In genomic region chr10:70098626-70099025, GRCm38 (mm10) we compare ENCODE assay signal across 8 mouse cellular contexts. TPM values are rescaled to one million over a fixed set of nuclear protein-coding genes. Genes with fewer than 3 reads are reported as not detected.
A peak's percentile ranks its signal among the peaks of the same experiment; 100 is the strongest.
DNase-seq lines count a peak whose midpoint lies in the region; ATAC-seq and TF ChIP-seq lines count a peak whose summit lies in the region.

No protein-coding gene starts in this region.

- H3K4me3 ChIP-seq in heart, postnatal 0 days (ENCODE audit: low read depth, low read length) = peak overlapping the region; percentile 92
- peak overlapping the region; percentile 72 for H3K4me3 ChIP-seq in hindbrain, embryonic 14.5 days (replicated peaks; ENCODE audit: low read length)
- peak overlapping the region; percentile 96 for H3K4me3 ChIP-seq in midbrain, postnatal 0 days (ENCODE audit: low read depth, low read length)

- no peaks in the 10 kb centered on the region for H3K27me3 ChIP-seq in heart, postnatal 0 days (ENCODE audit: control insufficient read depth, insufficient read depth, low read length)
- H3K27me3 ChIP-seq in hindbrain, embryonic 14.5 days (ENCODE audit: control insufficient read depth, insufficient read depth, low read length) = no peaks in the 10 kb centered on the region
- H3K27me3 ChIP-seq in midbrain, postnatal 0 days (ENCODE audit: insufficient read depth, low read length) = no peaks in the 10 kb centered on the region

- H3K36me3 ChIP-seq in heart, postnatal 0 days (replicated peaks; ENCODE audit: control insufficient read depth, insufficient read depth, low read length) = no peaks in the 10 kb centered on the region; the same call in 1 of the 2 replicates
- 0 out of 2 replicates have a peak, but pooled peaks cover 6% of the 10 kb centered on the region for H3K36me3 ChIP-seq in hindbrain, embryonic 14.5 days (replicated peaks; ENCODE audit: control insufficient read depth, insufficient read depth)
- H3K36me3 ChIP-seq in midbrain, postnatal 0 days (ENCODE audit: insufficient read depth, low read length) = no peaks in the 10 kb centered on the region

- no peaks in the 10 kb centered on the region; the same call in 1 of the 2 replicates for H3K9me3 ChIP-seq in heart, postnatal 0 days (replicated peaks; ENCODE audit: control insufficient read depth, low read length)
- no peaks in the 10 kb centered on the region for H3K9me3 ChIP-seq in hindbrain, embryonic 14.5 days (ENCODE audit: control insufficient read depth, low read length)
- no peaks in the 10 kb centered on the region for H3K9me3 ChIP-seq in midbrain, postnatal 0 days (ENCODE audit: low read length)

- H3K9ac ChIP-seq in heart, postnatal 0 days (replicated peaks; ENCODE audit: low read depth, low read length) = peak overlapping the region; percentile 97; the same call in 1 of the 2 replicates
- peak overlapping the region; percentile 83 for H3K9ac ChIP-seq in hindbrain, embryonic 14.5 days
- H3K9ac ChIP-seq in midbrain, postnatal 0 days (replicated peaks; ENCODE audit: low read length, poor library complexity, severe bottlenecking) = peak overlapping the region; percentile 73

- DNase-seq in heart, postnatal 0 days (ENCODE audit: low spot score) = peak; percentile 10
- no peak for DNase-seq in heart, adult 9 months (ENCODE audit: low spot score in 2 of 2)
- peak; percentile 30 for DNase-seq in adipocyte (ENCODE audit: low spot score)
- DNase-seq in hindbrain, embryonic 14.5 days (ENCODE audit: low spot score) = no peak
- DNase-seq in midbrain, postnatal 0 days (ENCODE audit: low spot score) = no peak
- DNase-seq in kidney, adult 9 months = no peak
- no peak for DNase-seq in adrenal gland, postnatal 14 days
- DNase-seq in cerebellum, postnatal 10 days = no peak

- 6% methylated on average over 6 of the region's 6 CpGs for WGBS in heart, postnatal 0 days
- WGBS in hindbrain, embryonic 14.5 days = 6% methylated on average over 6 of the region's 6 CpGs
- 1% methylated on average over 6 of the region's 6 CpGs for WGBS in midbrain, postnatal 0 days

- no peak for TF ChIP-seq EP300 in heart, postnatal 0 days (IDR thresholded peaks at IDR 0.05; ENCODE audit: low read depth)

- peaks cover 26% of the 10 kb centered on the region for H3K4me1 ChIP-seq in heart, postnatal 0 days (ENCODE audit: control insufficient read depth, insufficient read depth)
- peaks cover 16% of the 10 kb centered on the region for H3K4me1 ChIP-seq in hindbrain, embryonic 14.5 days (replicated peaks; ENCODE audit: control insufficient read depth, insufficient read depth, low read length)
- 0 out of 2 replicates have a peak, but pooled peaks cover 6% of the 10 kb centered on the region for H3K4me1 ChIP-seq in midbrain, postnatal 0 days (ENCODE audit: insufficient read depth, low read length)

- TF ChIP-seq CTCF in heart, postnatal 0 days (IDR thresholded peaks at IDR 0.05; ENCODE audit: low read depth) = no peak
- no peak for TF ChIP-seq CTCF in midbrain, postnatal 0 days (IDR thresholded peaks at IDR 0.05)

- peak overlapping the region; percentile 97 for H3K4me2 ChIP-seq in heart, postnatal 0 days (ENCODE audit: low read depth, low read length)
- H3K4me2 ChIP-seq in hindbrain, embryonic 14.5 days (replicated peaks) = peak overlapping the region; percentile 88
- H3K4me2 ChIP-seq in midbrain, postnatal 0 days (ENCODE audit: low read depth, low read length, poor library complexity, severe bottlenecking) = peak overlapping the region; percentile 96

- ATAC-seq in heart, postnatal 0 days (ENCODE audit: insufficient read depth, low read depth) = no peak
- ATAC-seq in hindbrain, embryonic 14.5 days (ENCODE audit: low FRiP score) = no peak
- no peak for ATAC-seq in midbrain, postnatal 0 days (ENCODE audit: low FRiP score)

- H3K27ac ChIP-seq in heart, postnatal 0 days (ENCODE audit: low read depth) = peak overlapping the region; percentile 93
- peak overlapping the region; percentile 82 for H3K27ac ChIP-seq in hindbrain, embryonic 14.5 days
- peak overlapping the region; percentile 27 for H3K27ac ChIP-seq in midbrain, postnatal 0 days (ENCODE audit: low read depth, low read length)

RNA-seq across cellular contexts. Expression of gene Ccdc6, which starts 1.7 kb away (rescaled TPM):
- 10.4 and 24.2 TPM in 2 replicates for total RNA-seq in heart, postnatal 0 days (2014; rRNA removed; ENCODE audit: low replicate concordance)
- 7.7 and 7.8 TPM in 2 replicates for polyA plus RNA-seq in heart, postnatal 0 days (2015; fragmentation: Nextera tagmentation; extraction: Ambion mirVana)
- 29.6 and 30.1 TPM in 2 replicates for polyA plus RNA-seq in hindbrain, embryonic 14.5 days (2014; fragmentation: Nextera tagmentation; extraction: Ambion mirVana)
- 43.7 and 45.5 TPM in 2 replicates for total RNA-seq in midbrain, postnatal 0 days (2014; rRNA removed)
- 26.6 and 28.0 TPM in 2 replicates for polyA plus RNA-seq in midbrain, postnatal 0 days (2015; fragmentation: Nextera tagmentation; extraction: Ambion mirVana)
- 54.7 and 61.2 TPM in 2 replicates for total RNA-seq in adrenal gland, postnatal 14 days (2021)

Comparison
In these comparisons a context has a peak if more than half of its experiments do, and no peak if none do; other contexts are left out.
1. DNase-seq: peak in heart, postnatal 0 days (single experiment) and adipocyte (single experiment); none in heart, adult 9 months (0 of 2), hindbrain, embryonic 14.5 days (single experiment), midbrain, postnatal 0 days (single experiment), kidney, adult 9 months (single experiment), adrenal gland, postnatal 14 days (single experiment) and cerebellum, postnatal 10 days (0 of 2).
2. H3K27ac ChIP-seq: peak in every context shown above with its lines; median percentile 93 in heart, postnatal 0 days; 82 in hindbrain, embryonic 14.5 days; 27 in midbrain, postnatal 0 days.
3. Peak in every context shown above with its lines, with median percentiles within 50 percentile points of each other: H3K4me2 ChIP-seq, H3K4me3 ChIP-seq and H3K9ac ChIP-seq.